Mouse (Mus musculus) hindbrain, postnatal 0 days (tissue): ENCODE measurements around the gene Usp54. TPM values are rescaled to one million over a fixed set of nuclear protein-coding genes. Genes with fewer than 3 reads are reported as not detected.

Experiments
- ATAC-seq: fragments of 200-750 bp; cut with Nextera tagmentation; 2 replicates; pipeline ENCODE4 v1.8.0; 2017; ENCODE audit warnings: mild to moderate bottlenecking, moderate TSS enrichment, moderate library complexity
- DNase-seq: peaks from one replicate; pipeline ENCODE4 v3.0.0-alpha.2; 2015; ENCODE audit warnings: low spot score
- H3K27ac ChIP-seq: fragments of 300-500 bp; sonication (generic); 2 replicates; pipeline ENCODE4 v1.5.1; 2014; ENCODE audit warnings: mild to moderate bottlenecking
- H3K27me3 ChIP-seq: fragments of 300-500 bp; sonication (generic); 2 replicates; pipeline ENCODE4 v1.6.1; 2014; ENCODE audit warnings: low read length, mixed read lengths; ENCODE audit not compliant: insufficient read depth
- H3K36me3 ChIP-seq: fragments of 300-500 bp; sonication (generic); 2 replicates; pipeline ENCODE4 v1.6.1; 2014; ENCODE audit warnings: low read length, mixed read lengths; ENCODE audit not compliant: insufficient read depth
- H3K4me1 ChIP-seq: fragments of 300-500 bp; sonication (generic); 2 replicates; pipeline ENCODE4 v1.6.1; 2014; ENCODE audit warnings: antibody characterized with exemption, low read length, mixed read lengths; ENCODE audit not compliant: insufficient read depth
- H3K4me2 ChIP-seq: fragments of 300-500 bp; sonication (generic); 2 replicates; pipeline ENCODE4 v1.6.1; 2014; ENCODE audit warnings: low read depth, mild to moderate bottlenecking, low read length, moderate library complexity, mixed read lengths
- H3K4me3 ChIP-seq: fragments of 300-500 bp; sonication (generic); 2 replicates; pipeline ENCODE4 v1.5.1; 2014; ENCODE audit warnings: low read length
- H3K9ac ChIP-seq: fragments of 300-500 bp; sonication (generic); replicated peaks from 2 replicates; pipeline ENCODE4 v1.6.1; 2014; ENCODE audit warnings: mild to moderate bottlenecking, low read length, moderate library complexity, mixed read lengths
- H3K9me3 ChIP-seq: fragments of 300-500 bp; sonication (generic); 2 replicates; pipeline ENCODE4 v1.6.1; 2016; ENCODE audit warnings: low read length, mixed read lengths
- CTCF ChIP-seq: IDR thresholded peaks from 2 replicates; pipeline ENCODE4 v1.5.1; 2016; ENCODE audit warnings: antibody characterized with exemption, control low read depth, low read depth
- WGBS: fragments of 180-500 bp; shearing (Covaris S2); extraction: QIAGEN DNeasy Blood & Tissue Kit; methylation state at CpG from one replicate; pipeline ENCODE4 v1.1.7; 2014; 5-methylcytosine and 5-hydroxymethylcytosine counted together
- polyA plus RNA-seq: library from polyadenylated mRNA; unstranded; fragments of >200 nt; fragmentation: Nextera tagmentation; extraction: Ambion mirVana; gene quantifications from 2 replicates; pipeline ENCODE4 v1.2.1, GENCODE M21; 2015
- total RNA-seq: library from RNA; depleted of rRNA; stranded (reverse); fragments of >200 nt; gene quantifications from 2 replicates; pipeline ENCODE4 v1.2.3, GENCODE M21; 2014

The Usp54 gene
- total and polyA plus RNA-seq, 2 experiments from 2014 or later: 5.8 to 27.5 TPM

DNA sequence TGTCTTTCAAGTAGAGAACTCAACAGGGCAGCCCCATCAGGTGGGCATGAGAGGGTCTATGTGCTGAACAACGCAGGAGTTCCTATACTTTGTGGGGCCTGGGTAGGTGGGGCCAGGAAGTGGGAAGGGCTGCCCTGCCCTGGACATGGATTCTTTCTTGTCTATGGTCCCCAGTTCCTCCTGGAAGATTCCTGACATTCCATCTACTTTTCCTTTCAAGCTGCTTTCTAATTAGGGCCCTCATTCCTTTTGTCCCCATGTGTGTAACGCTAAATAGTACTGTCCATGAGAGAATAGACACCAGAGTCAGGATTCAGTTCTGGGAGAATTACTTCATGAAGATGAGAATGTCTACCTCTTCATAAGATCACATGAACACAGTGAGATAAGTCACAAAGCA, 22.7 kb upstream of the Usp54 start:
- DNase-seq: no peak
- H3K36me3 ChIP-seq: no peaks in the 10 kb centered on the region

GRCm38 (mm10) chr14:20662740-20663139, 21.9 kb upstream of the Usp54 start:
- no peaks in the 10 kb centered on the region for H3K9me3 ChIP-seq
- DNase-seq: no peak
- H3K9ac ChIP-seq: no peak overlapping the region
- no peaks in the 10 kb centered on the region for H3K27me3 ChIP-seq
- WGBS: 96% methylated on average over 3 of the region's 3 CpGs
- TF ChIP-seq CTCF: no peak
- peaks cover 13% of the 10 kb centered on the region; the same call in 1 of the 2 replicates for H3K4me1 ChIP-seq
- ATAC-seq: no peak
- no peak overlapping the region for H3K4me3 ChIP-seq
- peak overlapping the region; percentile 93; the same call in 1 of the 2 replicates for H3K27ac ChIP-seq
- H3K36me3 ChIP-seq: no peaks in the 10 kb centered on the region
- H3K4me2 ChIP-seq: peak overlapping the region; percentile 72

More for the DNA sequence above, 22.7 kb upstream of the Usp54 start:
- Histone ChIP-seq H3K4me3 (no peak overlapping the region), H3K27me3 (no peaks in the 10 kb centered on the region), H3K4me1 (peaks cover 13% of the 10 kb centered on the region; the same call in 1 of the 2 replicates), H3K27ac (no peak overlapping the region), H3K9me3 (no peaks in the 10 kb centered on the region), H3K4me2 (no peak overlapping the region), H3K9ac (no peak overlapping the region)
- no peak for TF ChIP-seq CTCF
- no peak for ATAC-seq
- 66% methylated on average over 2 of the region's 2 CpGs for WGBS

GRCm38 (mm10) chr14:20661661-20662331, 20.9 kb upstream of the Usp54 start:
- ATAC-seq: peak; percentile 68
- H3K9me3 ChIP-seq: no peaks in the 10 kb centered on the region
- H3K9ac ChIP-seq: peak overlapping the region; percentile 79
- peak; percentile 38 for DNase-seq
- H3K27me3 ChIP-seq: no peaks in the 10 kb centered on the region
- peak overlapping the region; percentile 57 for H3K4me3 ChIP-seq
- WGBS: 6% methylated on average over 19 of the region's 19 CpGs
- peak; percentile 6; the same call in 1 of the 2 replicates for TF ChIP-seq CTCF
- peak overlapping the region; percentile 93 for H3K27ac ChIP-seq
- no peaks in the 10 kb centered on the region for H3K36me3 ChIP-seq
- H3K4me2 ChIP-seq: peak overlapping the region; percentile 72
- H3K4me1 ChIP-seq: peaks cover 13% of the 10 kb centered on the region; the same call in 1 of the 2 replicates

DNA sequence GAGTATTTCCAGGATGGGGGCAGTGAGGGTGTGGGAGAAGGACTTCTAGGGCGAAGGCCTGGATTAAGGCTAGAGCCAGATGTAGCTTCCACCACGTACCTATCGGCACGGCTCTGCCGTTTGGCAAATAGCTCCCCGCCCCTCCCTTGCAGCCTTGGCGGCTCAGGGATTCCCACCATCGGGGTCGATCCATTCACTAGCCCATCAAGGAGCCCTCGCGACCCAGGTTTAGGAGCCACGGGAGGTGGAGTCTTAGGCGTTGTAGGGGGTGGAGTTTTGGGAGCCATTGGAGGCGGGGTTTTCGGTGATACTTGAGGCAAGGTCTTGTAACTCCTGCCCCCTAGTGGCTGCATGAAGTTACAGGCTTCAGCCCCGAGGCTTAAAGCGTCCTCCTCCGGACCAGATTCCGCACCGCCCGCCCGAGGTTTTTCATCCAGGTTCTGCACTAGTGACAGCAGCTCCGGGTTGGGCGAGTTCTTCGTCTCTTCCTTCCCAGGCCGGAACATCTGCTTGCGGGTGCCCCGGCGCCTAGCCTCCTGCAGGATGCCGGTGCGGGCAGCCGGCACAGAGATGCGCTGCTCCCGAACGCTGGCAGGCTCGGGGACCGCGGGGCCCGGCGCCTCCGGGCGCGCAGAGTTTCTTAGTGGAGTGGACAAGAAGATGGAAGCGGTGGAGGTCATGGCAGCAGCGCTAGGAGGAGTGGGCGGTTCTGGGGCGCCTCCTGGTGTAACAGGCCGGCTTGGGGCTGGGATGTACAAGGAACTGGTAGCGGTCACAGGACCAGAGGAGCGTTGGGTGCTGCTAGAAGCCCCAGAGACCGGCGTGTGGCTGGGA, 20.2 kb upstream of the Usp54 start:
- H3K4me2 ChIP-seq: peak overlapping the region; percentile 72
- TF ChIP-seq CTCF: peak; percentile 91
- peak; percentile 93 for ATAC-seq
- peak overlapping the region; percentile 57 for H3K4me3 ChIP-seq
- H3K27ac ChIP-seq: peak overlapping the region; percentile 93
- DNase-seq: peak; percentile 99
- no peaks in the 10 kb centered on the region for H3K27me3 ChIP-seq
- WGBS: 1% methylated on average over 52 of the region's 52 CpGs
- no peaks in the 10 kb centered on the region for H3K9me3 ChIP-seq
- H3K36me3 ChIP-seq: no peaks in the 10 kb centered on the region
- peaks cover 13% of the 10 kb centered on the region; the same call in 1 of the 2 replicates for H3K4me1 ChIP-seq
- peak overlapping the region; percentile 79 for H3K9ac ChIP-seq

DNA sequence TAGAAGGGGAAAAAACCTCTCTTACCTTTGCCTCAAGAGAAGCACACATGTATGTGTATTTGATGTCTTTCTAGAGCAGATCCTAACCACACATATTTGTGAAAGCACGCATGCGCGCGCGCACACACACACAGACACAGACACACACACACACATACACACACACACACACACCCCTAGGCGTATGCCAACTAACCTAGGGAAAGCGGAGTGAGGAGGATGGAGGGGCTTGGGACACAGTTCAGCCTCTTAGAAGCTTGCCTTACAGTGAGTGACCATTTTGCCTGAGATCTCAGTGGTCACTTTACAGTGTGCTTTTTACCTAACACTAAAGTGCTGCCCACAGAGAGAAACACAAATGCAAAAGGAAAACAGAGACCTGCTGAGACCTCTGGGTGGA, 18.8 kb upstream of the Usp54 start:
- H3K9me3 ChIP-seq: no peaks in the 10 kb centered on the region
- H3K4me1 ChIP-seq: peaks cover 13% of the 10 kb centered on the region; the same call in 1 of the 2 replicates
- DNase-seq: no peak
- no peak overlapping the region for H3K27ac ChIP-seq
- H3K27me3 ChIP-seq: no peaks in the 10 kb centered on the region
- H3K4me3 ChIP-seq: no peak overlapping the region
- H3K9ac ChIP-seq: no peak overlapping the region
- no peak for ATAC-seq
- no peak overlapping the region for H3K4me2 ChIP-seq
- no peak for TF ChIP-seq CTCF
- no peaks in the 10 kb centered on the region for H3K36me3 ChIP-seq
- 98% methylated on average over 7 of the region's 7 CpGs for WGBS

GRCm38 (mm10) chr14:20658902-20659301, 18.0 kb upstream of the Usp54 start:
- H3K9ac ChIP-seq: no peak overlapping the region
- H3K27me3 ChIP-seq: no peaks in the 10 kb centered on the region
- H3K4me1 ChIP-seq: peaks cover 13% of the 10 kb centered on the region; the same call in 1 of the 2 replicates
- no peak overlapping the region for H3K4me2 ChIP-seq
- no peak overlapping the region for H3K4me3 ChIP-seq
- no peak for TF ChIP-seq CTCF
- no peak overlapping the region for H3K27ac ChIP-seq
- H3K9me3 ChIP-seq: no peaks in the 10 kb centered on the region
- DNase-seq (no peak), ATAC-seq (no peak)
- no peaks in the 10 kb centered on the region for H3K36me3 ChIP-seq
- WGBS: 92% methylated on average over 6 of the region's 6 CpGs
